Mouse (Mus musculus) frontal cortex, postnatal 10 days (tissue): ENCODE data around the gene Gpsm3.

Source experiments
- DNase-seq, 2 experiments: peaks; one replicate each; pipeline ENCODE4 v3.0.0; 2022; ENCODE audit warnings: low spot score in 2 of 2, mixed read lengths in 1 of 2

Gene Gpsm3

DNA sequence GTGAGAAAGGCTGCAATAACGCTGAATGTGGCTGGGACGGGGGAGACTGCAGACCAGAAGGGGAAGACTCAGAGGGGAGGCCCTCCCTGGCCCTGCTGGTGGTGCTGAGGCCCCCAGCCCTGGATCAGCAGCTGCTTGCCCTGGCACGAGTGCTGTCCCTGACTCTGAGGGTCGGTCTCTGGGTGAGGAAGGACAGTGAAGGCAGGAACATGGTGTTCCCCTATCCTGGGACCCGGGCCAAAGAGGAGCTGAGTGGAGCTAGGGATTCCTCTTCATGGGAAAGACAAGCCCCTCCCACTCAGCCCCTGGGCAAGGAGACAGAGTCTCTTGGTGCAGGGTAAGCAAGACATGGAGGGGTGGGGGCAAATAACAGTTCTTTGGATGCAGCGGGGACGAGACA, 6.2 kb upstream of the Gpsm3 start:
- no peak for DNase-seq

DNA sequence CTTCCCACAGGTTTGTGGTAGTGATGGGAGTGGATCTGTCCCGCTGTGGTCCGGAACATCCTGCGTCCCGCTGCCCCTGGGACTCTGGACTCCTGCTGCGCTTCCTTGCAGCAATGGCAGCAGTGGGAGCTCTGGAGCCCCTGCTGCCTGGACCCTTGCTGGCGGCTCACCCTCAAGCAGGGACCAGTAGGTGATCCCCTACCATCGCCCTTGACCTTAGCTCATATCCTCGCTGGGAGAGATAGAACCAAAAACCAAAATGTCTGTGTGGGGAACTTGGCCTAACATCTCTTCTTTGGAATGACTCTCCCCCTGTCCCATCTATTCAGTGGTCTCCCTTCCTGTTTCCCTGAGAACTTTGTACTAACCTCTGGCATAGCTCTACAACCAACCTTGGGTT, 5.8 kb upstream of the Gpsm3 start:
- no peak for DNase-seq

DNA sequence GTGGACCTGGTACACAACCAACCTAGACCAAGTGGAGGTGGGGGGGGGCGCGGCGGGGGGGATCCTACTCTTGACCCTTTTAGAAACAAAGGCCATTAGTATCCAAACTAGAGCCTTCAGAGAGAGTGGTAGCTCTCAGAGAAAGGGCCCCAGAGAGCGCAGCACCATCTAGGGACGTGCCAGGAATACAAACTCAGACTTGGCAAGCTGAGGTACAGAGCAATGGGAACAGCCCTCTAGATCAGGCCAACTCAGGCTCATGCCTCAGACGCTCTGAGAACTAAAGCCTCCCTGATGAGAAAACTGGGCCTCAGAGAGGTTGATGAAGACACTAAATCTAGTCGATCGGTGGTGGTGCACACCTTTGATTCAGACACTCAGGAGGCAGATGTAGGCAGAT, 4.5 kb upstream of the Gpsm3 start:
- no peak for DNase-seq

DNA sequence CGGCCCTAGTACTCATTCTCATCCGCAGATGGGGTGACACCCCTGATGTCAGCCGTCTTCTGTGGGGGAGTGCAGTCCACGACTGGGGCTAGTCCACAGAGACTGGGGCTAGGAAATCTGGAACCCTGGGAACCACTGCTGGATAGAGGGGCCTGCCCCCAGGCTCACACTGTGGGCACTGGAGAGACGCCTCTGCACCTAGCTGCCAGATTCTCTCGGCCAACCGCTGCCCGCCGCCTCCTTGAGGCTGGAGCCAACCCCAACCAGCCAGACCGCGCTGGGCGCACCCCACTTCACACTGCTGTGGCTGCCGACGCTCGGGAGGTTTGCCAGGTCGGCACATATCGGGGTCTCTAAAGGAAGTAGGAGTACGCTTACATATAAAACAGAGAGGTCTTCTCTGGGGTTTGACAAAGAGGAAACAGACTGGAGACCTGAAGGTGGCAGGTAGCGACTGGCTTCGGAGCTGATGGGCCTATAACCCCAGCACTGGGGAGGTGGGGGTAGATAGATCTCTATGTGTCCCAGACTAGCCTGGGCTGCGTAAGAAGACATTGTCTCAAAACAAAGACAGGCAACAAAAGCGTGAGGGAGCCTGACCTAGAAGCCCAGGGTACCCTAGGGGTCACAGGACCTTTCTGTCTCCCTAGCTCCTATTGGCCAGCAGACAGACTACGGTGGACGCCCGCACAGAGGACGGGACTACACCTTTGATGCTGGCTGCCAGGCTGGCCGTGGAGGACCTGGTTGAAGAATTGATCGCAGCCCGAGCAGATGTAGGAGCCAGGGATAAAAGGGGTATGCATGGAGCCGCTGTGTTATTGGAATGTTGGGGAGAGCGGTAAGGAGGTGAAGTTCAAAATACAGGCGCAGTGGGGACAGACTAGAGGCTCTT, 3.5 kb upstream of the Gpsm3 start:
- DNase-seq, result no peak

DNA sequence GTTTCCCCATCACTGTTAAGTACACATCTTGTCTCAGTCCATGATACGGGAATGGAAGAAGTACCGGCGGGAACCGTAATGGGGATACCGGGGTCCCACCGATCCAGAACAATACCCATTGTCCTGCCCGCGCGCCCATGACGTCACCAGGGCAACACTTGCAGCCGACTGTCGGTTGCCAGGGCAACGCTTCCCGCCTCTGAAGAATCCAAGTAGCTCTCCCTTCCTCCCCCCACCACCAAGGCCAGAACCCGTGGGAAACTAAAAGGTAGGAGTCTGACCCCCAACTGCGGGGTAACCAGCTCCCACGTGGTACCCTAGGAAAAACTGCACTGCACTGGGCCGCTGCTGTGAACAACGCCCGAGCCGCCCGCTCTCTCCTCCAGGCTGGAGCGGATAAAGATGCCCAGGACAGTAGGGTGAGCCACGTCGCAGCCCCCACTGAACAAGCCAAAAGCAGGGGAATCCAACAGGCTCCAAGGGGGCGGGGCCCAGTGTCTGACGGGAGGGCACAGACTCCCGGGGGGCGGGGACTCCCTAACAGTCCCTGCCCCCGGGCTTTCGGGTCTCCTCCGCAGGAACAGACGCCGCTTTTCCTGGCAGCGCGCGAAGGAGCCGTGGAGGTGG, 2.7 kb upstream of the Gpsm3 start:
- DNase-seq, result peak; percentile 85 to 87

DNA sequence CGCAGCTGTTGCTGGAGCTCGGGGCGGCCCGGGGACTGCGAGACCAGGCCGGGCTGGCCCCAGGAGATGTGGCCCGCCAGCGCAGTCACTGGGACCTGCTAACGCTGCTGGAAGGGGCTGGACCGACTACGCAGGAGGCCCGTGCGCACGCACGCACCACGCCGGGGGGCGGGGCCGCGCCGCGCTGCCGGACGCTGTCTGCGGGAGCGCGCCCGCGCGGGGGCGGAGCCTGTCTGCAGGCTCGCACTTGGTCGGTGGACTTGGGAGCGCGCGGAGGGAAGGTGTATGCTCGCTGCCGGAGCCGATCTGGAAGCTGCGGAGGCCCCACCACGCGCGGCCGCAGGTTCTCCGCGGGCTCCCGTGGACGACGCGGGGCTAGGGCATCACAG, 2.2 kb upstream of the Gpsm3 start:
- peak; percentile 97 to 98 for DNase-seq

DNA sequence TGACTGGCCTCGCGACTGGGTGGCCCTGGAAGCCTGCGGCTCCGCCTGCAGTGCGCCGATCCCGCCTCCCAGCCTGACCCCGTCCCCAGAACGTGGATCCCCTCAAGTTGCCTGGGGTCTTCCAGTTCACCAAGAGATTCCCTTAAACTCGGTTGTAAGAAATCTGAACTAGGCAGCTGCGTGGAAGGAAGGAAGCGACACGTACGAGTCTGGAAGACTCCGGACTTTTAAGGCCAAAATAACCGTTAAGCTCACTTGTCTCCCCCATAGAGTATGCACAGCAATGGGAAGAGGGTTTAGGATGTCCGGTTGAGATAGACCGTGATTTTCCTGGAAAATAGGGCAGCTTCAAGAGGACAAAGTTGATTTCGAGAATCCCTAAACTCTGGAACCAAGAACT, 1.8 kb upstream of the Gpsm3 start:
- no peak for DNase-seq

DNA sequence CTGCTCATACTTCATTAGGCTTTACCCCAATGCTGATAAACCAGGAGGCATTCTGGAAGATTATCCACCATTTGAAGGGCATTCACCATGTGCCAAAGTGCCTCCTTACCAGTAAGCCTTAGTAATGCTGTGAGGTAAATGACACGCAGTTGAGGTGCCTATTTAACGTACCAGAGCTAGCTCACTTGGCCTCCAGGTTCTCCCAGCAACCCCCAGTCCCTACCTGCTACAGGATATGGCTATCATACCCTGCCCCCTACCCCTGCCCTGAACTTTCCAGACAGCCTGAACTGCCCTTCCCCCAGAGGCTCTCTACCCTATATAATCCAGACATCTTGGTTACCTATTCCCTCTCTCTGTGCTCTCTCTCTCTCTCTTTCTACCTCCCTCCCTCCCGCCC, 839 bp upstream of the Gpsm3 start:
- no peak for DNase-seq

DNA sequence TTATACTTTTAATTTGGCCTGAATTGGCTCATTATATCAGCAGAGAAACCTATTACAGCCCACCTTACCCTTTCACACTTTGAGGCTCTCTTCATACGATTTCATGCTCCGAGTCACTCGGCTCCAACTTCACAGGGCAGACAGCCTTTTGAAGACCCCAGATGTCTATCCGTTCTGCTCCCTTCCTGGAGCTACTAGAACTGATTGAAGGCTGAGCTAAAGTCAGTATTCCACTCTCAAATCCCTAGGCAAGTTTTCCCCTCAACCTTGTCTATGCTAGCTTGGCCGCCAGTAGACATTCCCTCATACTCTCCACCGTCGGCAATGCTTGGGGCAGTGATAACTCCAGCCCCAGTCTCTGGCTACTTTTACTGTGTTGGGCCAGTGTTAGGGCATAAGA, 400 bp upstream of the Gpsm3 start:
- no peak for DNase-seq

DNA sequence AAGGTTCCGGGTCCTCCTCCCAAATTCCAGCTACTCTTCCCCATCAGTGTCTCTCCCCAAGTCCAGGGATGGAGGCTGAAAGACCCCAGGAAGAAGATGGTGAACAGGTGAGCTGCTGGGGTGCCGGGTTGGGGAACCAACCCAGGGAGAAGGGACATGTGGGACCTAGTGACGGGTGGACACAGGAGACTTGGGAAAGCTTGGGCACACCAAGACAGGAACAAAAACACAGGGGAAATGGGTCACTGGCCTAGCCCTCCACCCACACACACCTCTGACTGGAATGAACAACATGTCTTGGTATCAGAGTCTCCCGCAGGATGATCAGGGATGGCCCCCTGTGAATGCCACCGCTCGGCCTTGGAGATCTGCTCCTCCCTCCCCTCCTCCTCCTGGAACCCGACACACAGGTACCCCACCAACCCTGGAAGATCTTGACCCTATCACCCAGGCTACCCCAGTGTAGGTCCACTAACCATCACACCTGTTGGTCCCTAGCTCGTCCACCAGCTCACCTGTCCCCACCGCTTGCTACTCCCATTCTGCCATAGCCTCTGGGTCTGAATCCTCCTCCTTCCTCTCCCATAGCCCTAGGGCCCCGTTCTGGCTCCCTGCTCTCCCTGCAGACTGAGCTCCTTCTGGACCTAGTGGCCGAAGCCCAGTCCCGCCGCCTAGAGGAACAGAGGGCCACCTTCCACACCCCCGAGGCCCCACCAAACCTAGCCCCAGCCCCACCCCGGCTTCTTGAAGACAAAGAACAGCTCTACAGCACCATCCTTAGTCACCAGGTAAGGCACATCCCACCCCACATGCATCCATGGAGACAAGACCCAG, 765 bp downstream of the Gpsm3 start:
- peak in 1 of 2 experiments; percentile 18 for DNase-seq

DNA sequence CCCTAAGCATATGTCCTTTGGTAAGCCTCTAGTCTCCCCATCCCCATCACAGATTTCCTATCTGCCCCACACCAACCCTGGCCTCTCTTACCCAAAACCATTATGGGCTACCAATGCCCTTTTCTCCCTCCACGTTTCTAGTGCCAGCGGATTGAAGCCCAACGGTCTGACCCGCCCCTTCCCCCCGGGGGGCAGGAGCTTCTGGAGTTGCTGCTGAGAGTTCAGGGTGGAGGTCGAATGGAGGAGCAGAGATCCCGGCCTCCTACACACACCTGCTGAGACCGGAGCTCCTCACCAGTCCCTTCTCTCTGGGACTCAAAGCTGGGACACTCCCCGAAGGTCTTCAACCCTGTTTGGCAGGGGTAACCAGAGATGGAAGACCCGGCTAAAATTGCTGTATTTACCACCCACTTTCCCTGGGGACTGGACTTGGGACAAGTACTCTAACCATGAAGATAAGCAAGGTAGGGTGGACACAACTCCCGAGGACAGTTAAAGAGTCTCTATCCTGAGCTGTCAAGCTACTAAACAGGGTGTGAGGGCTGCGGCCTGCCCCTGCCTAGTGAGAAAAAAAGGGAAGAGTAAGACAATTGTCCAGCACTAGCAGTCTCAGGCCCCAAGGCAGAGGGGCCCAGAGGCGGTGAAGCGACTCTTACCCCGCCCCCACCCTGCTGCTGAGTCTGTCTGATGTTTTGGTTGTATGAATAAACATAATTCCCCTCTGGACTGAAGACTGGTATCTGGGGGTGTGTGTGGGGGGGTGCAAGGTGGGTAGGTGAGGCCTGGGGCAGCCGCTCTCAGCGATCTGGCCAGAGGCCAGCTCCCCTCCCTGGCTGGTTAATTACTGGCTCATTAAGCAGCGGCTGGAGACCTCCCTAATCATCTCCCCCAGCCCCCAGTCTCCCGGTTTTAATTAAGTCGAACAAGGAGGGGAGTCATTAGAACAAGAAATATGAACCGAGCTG, 1.7 kb downstream of the Gpsm3 start, which contains the start of gene Pbx2:
Gene Pbx2, plus strand, starts transcription at position 238 of the 965 bp plus-strand sequence.
- DNase-seq, result peak in 1 of 2 experiments; percentile 33

DNA sequence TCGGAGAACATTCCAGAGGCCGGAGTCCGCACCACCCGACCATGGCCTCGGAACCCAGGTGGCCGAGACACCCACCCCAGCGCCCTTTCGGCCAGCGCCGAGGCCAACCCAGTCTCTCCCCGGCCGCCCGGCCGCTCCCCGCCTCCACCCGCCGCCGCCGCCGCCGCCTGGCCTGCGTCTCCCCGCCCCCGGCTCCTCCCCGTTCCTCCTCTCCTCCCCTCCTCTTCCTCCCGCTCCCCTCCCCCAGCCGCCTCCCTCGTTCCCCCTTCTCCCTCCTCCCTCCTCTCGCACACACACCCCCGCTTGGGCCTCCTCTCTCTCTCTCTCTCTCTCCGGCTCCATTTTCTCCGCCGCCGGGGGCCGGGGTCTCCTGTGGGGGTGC, 2.4 kb downstream of the Gpsm3 start:
- DNase-seq, result peak in 1 of 2 experiments; percentile 84

DNA sequence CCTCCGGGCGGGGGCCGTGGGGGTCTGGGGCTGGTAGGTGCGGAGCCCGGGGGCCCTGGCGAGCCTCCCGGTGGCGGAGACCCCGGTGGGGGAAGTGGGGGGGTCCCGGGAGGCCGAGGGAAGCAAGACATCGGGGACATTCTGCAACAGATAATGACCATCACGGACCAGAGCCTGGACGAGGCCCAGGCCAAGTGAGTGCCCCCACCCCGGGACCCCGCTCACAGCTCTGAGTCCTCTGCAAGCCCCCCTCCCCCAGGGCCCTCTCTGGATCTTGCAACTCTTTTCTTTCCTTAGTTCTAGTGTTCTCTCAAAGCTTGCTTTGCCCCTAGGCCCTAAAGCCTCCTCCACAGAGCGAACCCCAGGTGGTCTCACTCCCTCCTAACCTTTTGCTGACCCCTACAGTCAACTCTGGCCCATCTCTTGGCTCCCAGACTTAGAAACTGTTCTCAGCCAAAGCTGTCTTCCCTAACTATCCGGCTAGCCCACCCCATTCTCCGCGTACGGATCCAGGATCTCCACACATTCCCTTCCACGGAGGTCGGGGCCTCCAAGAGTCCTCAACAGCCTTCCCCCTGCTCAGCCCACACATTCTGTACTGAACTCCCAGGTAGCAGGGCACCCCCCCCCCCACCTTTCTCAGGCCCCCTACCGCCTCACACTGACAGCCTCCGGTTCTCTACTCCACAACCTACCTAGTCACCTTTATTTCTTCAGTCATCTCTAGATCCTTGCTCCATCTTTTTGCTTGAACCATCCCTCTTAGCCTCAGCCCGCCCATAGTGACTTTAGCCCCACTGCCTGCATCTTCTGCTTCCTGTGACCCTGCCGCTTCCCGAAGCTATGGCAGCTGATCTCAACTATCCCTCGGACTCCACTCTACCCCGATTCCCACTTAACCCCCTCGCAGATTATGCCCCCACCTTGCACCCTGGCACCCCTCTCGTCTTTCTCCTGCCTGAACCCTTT, 3.3 kb downstream of the Gpsm3 start:
- peak in 1 of 2 experiments; percentile 44 for DNase-seq

DNA sequence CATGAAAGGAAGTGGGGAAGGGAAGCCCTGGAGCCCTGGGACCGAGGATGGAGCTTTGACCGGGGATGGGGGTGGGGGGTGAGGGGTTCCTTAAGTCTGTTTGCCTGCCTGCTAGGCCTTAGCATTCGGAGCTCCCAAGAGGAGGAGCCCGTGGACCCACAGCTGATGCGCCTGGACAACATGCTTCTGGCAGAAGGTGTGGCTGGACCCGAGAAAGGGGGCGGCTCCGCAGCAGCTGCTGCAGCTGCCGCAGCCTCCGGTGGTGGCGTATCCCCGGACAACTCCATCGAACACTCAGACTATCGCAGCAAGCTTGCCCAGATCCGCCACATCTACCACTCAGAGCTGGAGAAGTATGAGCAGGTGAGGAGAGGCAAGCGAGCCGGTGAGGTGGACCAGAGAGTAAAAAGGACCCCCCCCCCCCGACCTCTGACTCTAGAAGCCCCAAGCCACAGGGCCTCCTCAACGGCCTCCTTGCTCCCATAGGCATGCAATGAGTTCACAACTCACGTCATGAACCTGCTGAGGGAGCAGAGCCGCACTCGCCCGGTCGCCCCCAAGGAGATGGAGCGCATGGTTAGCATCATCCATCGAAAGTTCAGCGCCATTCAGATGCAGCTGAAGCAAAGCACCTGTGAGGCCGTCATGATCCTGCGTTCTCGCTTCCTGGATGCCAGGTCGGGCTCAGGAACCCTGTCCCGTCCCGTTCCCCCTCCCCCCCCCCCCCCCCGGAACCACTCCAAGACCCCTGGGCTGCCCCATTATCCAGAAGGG, 4.3 kb downstream of the Gpsm3 start:
- DNase-seq, result peak in 1 of 2 experiments; percentile 27

DNA sequence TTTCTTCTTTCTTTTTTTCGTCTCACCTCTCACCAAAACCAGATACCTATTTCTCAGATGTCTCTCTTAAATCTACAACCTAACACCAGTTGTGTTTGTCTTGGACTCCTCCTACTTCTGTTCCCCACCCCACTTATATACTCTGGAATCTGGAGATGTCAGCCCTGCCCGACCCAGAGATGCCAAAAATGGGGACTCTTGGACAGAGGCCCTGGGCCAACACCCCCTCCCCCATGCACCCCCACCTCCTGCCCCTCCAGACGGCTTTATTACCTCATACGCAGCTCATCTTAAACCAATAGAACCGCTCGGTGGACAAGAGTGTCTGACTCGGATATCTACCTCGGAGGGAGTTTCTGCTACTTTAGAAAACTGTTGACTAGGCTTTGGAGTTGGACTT, 6.5 kb downstream of the Gpsm3 start:
- DNase-seq, result no peak

DNA sequence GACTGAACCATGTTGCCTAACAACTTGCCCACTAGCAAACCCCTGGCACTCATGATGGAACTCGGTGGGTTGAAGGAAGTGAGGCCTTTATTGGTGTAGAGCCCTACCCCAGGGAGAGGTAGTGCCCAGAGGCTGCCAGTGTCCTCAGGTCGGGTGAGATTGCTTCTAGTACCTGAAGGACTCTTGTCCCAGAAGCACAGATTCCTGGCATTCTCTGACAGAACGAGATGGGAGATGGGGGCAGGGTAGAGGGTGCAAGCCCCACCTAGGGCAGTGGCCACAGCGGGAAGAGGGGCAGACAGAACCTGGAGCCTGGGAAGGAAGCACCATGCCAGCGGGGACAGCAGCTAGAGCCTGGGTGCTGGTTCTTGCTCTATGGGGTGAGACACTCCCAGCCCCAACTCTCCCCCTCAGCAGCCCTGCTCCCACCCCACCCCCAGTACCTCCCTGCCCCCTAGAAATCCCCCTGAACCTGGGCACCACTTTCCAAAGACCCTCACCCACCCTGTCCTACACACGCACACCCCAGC, 8.0 kb downstream of the Gpsm3 start, which contains the start of gene Ager:
Gene Ager, plus strand, starts transcription at position 297 of the 530 bp plus-strand sequence.
- DNase-seq, result peak in 1 of 2 experiments; percentile 17

DNA sequence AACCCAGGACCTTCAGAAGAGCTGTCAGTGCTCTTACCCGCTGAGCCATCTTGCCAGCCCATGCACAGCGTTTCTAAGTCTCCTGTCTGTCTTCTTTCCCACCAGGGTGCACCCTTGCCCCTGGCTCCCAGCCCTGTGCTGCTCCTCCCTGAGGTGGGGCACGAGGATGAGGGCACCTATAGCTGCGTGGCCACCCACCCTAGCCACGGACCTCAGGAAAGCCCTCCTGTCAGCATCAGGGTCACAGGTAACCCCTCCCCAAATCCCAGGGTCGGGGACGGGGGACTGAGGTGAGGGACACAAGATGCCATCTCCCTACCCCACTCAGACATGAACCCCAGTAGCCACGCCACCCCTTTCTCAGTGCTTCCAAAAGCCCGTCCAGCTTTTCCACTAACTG, 10.3 kb downstream of the Gpsm3 start:
- DNase-seq, result no peak

DNA sequence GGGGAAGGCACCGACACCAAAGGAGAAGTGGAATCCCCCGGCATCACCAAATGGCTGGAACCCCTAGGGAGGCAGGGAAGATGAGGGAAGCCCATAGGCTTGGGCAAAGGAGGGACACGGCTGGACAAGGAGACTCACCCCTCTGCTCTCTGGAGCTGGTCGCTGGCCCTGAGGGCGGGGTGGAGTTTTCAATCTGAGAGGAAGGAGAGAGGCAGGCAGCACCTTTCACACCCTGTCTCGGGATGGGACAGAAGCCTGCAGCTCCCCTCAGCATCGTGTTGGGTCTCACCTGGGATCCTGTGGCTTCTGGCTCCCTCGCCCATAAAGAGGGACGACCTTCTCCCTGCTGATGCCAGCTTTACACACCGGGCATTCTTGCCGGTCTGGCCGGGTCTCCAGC, 12.2 kb downstream of the Gpsm3 start:
- no peak for DNase-seq
